Mouse (Mus musculus) kidney, postnatal 36 days (tissue): ENCODE measurements around the gene Prpf40b.
A peak's percentile ranks its signal among the peaks of the same experiment; 100 is the strongest.

Source experiments
- DNase-seq, 2 experiments: peaks; one replicate each; pipeline ENCODE4 v3.0.0; 2021 to 2022; ENCODE audit warnings: mixed read lengths in 2 of 2

The Prpf40b gene

GRCm38 (mm10) chr15:99294287-99294686, 600 bp upstream of the Prpf40b start:
- DNase-seq, result peak in 1 of 2 experiments; percentile 12

- peak in 1 of 2 experiments; percentile 60 for DNase-seq
Observed at GRCm38 (mm10) chr15:99295484-99295981, 646 bp downstream of the Prpf40b start, which contains the start of gene Fam186b. Gene Fam186b (minus strand): TSS chr15:99295888.

- DNase-seq, result no peak
Observed at GRCm38 (mm10) chr15:99296213-99296612, 1.3 kb downstream of the Prpf40b start.

- peak in 1 of 2 experiments; percentile 43 for DNase-seq
Observed at GRCm38 (mm10) chr15:99307476-99307875, 12.6 kb downstream of the Prpf40b start.

GRCm38 (mm10) chr15:99309549-99309948, 14.7 kb downstream of the Prpf40b start:
- no peak for DNase-seq

GRCm38 (mm10) chr15:99310617-99311016, 15.7 kb downstream of the Prpf40b start:
- DNase-seq, result no peak

- peak; percentile 54 to 60 for DNase-seq
Observed at GRCm38 (mm10) chr15:99314891-99315290, 20.0 kb downstream of the Prpf40b start.

GRCm38 (mm10) chr15:99316314-99317266, 21.7 kb downstream of the Prpf40b start:
- DNase-seq, result peak; percentile 85 to 89

- peak; percentile 69 to 84 for DNase-seq
Observed at GRCm38 (mm10) chr15:99317267-99317651, 22.4 kb downstream of the Prpf40b start.

GRCm38 (mm10) chr15:99318071-99318470, 23.2 kb downstream of the Prpf40b start:
- no peak for DNase-seq

GRCm38 (mm10) chr15:99318861-99319410, 24.0 kb downstream of the Prpf40b start:
- DNase-seq, result peak; percentile 40 to 63

GRCm38 (mm10) chr15:99319411-99319871, 24.6 kb downstream of the Prpf40b start:
- peak; percentile 61 to 63 for DNase-seq

- DNase-seq, result peak in 1 of 2 experiments; percentile 10
Observed at GRCm38 (mm10) chr15:99320168-99320674, 25.3 kb downstream of the Prpf40b start.

GRCm38 (mm10) chr15:99320978-99321377, 26.1 kb downstream of the Prpf40b start:
- DNase-seq, result no peak

- DNase-seq, result peak in 1 of 2 experiments; percentile 17
Observed at GRCm38 (mm10) chr15:99324151-99324550, 29.3 kb downstream of the Prpf40b start.

GRCm38 (mm10) chr15:99325598-99325997, 30.7 kb downstream of the Prpf40b start:
- DNase-seq, result peak in 1 of 2 experiments; percentile 58

GRCm38 (mm10) chr15:99326407-99326806, 31.5 kb downstream of the Prpf40b start:
- peak; percentile 56 to 74 for DNase-seq

GRCm38 (mm10) chr15:99326959-99327358, 32.1 kb downstream of the Prpf40b start:
- peak; percentile 43 to 76 for DNase-seq

- DNase-seq, result no peak
Observed at GRCm38 (mm10) chr15:99328011-99328410, 33.1 kb downstream of the Prpf40b start.

GRCm38 (mm10) chr15:99330324-99330723, 35.4 kb downstream of the Prpf40b start:
- no peak for DNase-seq

GRCm38 (mm10) chr15:99331341-99331740, 36.5 kb downstream of the Prpf40b start:
- DNase-seq, result no peak

GRCm38 (mm10) chr15:99332111-99332510, 37.2 kb downstream of the Prpf40b start:
- no peak for DNase-seq
